Mouse (Mus musculus) A20 (cell line): ENCODE results near the gene Gm11034.

Source experiments
- DNase-seq: peaks from one replicate; pipeline ENCODE4 v3.0.0-alpha.2; 2011; ENCODE audit warnings: low read depth, low spot score

Gm11034 gene

DNA sequence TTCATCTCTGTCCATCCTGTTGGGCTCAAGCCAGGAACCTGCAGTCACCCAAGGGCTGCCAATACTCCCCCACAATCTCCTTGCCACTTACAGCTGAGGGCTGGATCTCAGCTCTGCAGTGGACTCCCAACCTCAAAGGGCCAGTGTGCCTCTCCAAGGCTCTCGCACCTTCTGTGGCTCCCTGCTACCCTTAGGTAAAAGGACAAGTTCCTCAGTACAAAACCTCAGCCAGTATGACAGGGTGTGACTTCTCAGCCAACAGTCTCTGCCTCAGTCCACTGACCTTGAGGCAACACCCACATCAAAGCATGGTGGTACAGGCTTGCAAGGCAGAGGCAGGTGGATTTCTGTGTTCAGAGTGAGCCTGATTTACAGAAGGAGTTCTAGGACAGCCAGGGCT, 1.6 kb downstream of the Gm11034 start:
- no peak for DNase-seq

DNA sequence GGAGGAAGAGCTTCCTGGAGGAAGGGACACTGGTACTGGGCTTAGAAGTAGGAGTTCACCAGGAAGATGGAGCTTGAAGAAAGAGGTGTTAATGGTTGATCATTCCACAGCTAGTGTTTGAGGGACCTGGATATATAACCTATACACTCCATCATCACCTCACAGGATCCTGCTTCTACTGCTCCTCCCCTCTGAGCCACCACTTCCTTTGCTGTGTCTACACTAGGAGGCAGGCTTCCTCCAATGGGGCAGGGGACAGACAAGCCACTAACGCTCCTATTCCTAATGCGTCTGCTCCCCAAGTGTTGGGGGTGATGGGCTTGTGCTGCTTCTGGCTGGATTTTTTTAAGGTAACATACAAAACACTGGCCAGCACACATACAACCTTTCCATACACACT, 2.7 kb downstream of the Gm11034 start:
- no peak for DNase-seq

DNA sequence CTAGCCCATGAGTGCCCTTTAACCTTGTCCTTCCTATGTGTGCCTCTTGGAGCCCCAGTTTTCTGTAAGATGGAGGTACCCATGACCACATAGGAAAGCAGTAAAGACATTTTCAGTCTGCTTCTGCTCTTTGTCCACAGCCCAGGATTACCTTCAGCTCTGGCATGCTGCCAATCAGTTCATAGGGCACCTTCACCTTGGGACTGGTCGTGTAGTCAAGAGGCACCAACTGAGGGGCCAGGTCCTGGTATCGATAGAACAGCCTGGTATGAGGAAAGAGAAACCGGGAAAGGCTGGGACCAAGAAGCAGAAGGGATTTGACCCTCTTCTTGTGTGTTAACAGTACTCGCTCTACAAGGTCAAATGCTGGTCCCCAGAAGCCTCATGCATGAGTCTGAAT, 3.2 kb downstream of the Gm11034 start:
- DNase-seq = no peak

- DNase-seq = no peak
Measured at GRCm38 (mm10) chr8:72208582-72208981, 4.9 kb downstream of the Gm11034 start.

- DNase-seq = no peak
Measured at GRCm38 (mm10) chr8:72197997-72198396, 15.4 kb downstream of the Gm11034 start.

- no peak for DNase-seq
Measured at GRCm38 (mm10) chr8:72192065-72192464, 21.4 kb downstream of the Gm11034 start.

DNA sequence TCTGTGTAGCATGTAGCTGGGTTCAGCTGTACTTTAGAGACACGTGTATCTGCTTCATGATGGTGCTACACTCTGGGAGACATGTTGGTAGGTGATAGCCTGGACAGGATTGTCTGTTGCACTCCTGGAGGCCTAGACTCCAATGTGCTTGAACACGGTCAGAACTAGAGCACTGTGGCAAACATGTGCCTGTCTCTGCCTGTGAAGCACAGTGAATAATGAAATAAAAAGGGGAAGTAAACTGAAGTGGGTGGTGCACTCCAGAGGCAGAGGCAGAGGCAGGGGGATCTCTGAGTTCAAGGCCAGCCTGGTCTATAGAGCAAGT, 23.3 kb downstream of the Gm11034 start:
- DNase-seq = peak; percentile 86

DNA sequence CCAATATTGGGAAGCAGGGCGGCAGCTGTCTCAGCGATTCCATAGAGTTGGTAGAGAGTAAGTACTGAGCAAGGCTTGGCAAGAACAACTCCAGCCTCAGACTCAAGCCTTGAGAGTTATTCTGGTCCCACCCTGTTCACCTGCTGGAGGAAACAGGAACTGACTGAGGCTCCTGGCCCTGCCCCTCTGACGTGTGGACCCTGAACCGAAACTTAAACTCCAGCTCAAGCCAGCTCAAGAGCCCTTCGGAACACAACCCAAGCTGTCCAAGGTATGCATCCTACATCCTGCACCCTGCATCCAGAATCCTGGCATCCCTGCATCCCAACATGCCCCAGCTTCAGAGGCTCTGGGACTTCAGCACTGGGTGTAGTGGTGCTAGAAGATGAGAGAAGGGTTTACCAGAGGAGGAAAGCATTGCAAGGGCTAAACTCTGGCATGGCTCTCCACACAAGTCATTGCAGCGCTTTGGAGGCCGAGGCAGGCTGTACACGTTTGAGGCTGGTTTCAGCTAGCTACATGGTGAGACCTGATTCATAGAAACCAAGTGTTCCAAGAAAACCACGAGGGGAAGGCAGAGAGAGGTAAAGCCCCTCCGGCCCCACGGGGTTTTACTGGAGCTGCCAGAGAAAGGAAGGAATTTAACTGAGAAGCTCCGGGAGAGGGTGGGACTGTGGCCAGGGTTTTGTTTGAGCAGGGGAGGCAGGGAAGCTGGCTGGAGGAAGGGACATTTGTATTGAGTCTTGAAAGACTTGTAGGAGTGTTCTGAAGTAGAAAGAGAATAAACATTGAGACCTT, 23.8 kb downstream of the Gm11034 start, which contains the start of gene Hsh2d:
TSS of gene Hsh2d (plus strand) at position 222 of the 798 bp plus-strand sequence.
- DNase-seq = peak; percentile 91

DNA sequence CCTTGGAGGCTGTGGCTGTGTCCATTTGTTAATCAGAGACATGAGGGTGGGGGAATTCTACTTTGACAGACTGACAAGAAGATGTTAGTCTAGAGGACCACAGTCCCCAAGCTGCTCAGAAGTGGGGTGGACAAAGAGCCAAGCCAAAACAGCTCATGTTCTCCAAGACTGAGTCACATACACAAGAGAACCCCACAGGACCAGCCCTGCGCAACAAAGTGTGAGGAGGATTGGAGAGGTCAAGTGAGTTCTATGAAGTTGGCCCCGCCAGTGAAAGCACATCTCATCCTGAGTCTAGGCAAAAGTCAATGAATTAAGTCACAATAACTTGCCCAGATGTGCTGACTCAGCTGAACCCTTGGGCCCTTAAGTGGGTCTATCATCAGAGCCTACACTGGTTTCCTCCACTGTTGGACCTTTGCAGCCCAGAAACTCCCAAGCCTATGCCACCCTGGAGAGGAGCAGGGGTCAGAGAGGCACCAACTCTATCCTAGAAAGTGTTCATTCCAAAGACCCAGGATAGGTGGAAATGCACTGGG, 25.6 kb downstream of the Gm11034 start:
- DNase-seq = no peak

DNA sequence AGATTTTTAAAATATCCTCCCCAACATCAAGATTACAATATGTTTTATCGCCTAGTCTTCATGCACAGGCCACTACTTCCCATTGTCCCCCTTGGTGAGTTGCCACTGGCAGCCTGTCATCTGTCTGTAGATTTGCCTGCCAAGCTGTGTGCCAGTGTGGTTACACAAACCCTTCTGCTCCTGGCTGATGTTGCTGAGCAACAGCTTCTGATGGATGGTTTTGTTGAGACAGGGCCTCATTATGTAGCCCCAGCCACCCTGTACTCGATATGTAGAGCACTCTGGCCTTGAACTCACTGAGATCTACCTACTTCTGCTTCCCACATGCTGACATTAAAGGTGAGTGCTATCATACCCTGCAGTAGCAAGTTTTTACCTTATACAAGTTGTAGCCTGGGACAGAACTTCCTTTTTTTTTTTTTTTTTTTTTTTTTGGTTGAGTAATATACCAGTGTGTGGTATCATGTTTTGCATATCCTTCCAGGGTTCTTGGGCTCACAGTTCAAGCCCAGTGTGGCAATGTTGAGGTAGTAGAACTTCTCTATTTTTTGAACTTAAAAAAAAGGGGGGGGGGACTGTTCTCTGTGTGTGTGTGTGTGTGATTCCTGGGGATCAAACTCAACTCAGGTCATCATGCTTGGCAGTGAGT, 29.8 kb downstream of the Gm11034 start:
- peak; percentile 77 for DNase-seq

GRCm38 (mm10) chr8:72177346-72177925, 36.0 kb downstream of the Gm11034 start:
- peak; percentile 61 for DNase-seq

DNA sequence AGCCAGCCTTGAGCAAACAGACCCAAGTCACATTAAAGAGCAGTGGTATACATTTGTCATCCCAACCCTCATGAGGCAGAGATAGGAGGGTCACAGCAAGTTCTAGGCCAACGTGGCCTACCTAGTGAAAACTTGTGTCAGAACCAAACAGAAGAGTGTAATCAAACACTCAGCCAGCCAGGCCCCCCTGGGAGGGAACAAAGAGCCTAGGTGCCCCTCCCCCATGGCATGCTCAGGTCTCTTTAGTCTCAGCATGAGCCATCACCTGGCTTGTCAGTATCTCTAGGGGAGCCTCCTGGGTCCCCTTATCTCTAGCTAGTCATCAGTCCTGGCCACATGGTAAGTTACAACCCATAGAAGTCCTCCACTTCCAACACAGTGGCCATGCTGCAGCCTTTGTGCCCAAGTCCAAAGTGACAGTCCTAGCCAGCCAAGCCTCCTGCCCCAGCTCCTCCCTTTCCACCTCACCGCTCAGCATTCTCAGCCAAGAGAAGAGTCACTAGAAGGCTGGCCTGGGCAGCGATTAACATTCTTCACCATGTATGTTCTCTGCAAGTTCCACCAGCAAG, 43.7 kb downstream of the Gm11034 start:
- no peak for DNase-seq

DNA sequence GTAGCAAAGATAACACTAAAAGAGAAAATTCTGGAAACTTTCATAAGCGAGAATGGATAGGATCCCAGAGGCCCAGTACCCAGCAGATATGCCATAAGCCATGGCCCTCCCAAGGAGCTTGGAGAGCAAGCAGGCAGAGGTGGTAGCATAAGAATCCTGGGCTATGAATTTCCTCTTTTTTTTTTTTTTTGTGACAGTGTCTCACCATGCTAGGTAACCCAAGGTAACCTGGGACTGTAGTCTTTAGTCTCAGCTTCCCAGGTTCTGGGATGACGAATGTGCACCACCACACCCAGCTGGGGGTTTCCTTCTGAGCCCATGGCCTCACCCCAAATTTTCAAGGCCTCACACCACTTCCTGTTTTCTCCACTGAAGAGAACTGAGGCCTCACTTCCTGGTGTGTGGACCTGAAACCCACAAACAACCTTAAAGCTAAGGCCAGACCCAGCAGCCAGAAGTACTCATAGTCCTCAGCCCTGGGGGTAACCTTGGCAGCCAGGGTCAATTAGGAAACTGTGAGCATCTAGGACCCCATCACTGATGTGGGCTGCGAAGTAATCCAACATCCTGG, 44.3 kb downstream of the Gm11034 start:
- DNase-seq = peak; percentile 85
